Mouse (Mus musculus): ENCODE measurements around the gene Bbs12. TPM values are rescaled to one million over a fixed set of nuclear protein-coding genes. Genes with fewer than 3 reads are reported as not detected.

Bbs12 gene
- polyA plus RNA-seq, 1 experiment from 2014 or later, result 3.9 TPM

DNA sequence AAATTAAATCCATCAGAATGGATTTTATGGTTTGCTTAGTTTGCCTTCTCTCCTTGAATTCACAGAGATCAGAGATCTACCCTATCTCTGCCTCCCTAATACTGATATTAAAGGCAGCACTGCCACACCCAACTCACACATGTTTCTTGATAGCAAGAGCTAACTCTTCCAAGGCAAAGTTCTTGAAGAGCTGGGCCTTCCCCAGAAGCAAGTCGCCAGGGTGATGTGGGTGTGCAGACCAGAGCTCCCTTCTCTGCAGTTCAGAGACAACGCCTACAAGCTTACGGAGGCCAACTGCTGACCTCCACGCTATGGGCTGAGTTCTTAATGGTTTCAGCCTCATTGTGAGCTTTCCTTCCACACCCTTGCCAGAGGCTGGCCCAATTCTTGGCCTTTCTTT, 29.1 kb upstream of the Bbs12 start:
- WGBS, result 73% methylated on average over 4 of the region's 4 CpGs
- H3K4me1 ChIP-seq (ENCODE audit: control insufficient read depth, insufficient read depth, low read length), result no peaks in the 10 kb centered on the region
- H3K9ac ChIP-seq (ENCODE audit: low read depth, low read length), result no peak overlapping the region
- H3K4me2 ChIP-seq (ENCODE audit: low read depth, low read length), result no peak overlapping the region
- no peaks in the 10 kb centered on the region for H3K9me3 ChIP-seq (ENCODE audit: control insufficient read depth, low read length)
- no peak overlapping the region for H3K27ac ChIP-seq (ENCODE audit: low read length)
- no peak for ATAC-seq
- no peaks in the 10 kb centered on the region for H3K36me3 ChIP-seq (ENCODE audit: control insufficient read depth, insufficient read depth, low read length)
- H3K4me3 ChIP-seq (ENCODE audit: low read length), result no peak overlapping the region
- no peaks in the 10 kb centered on the region for H3K27me3 ChIP-seq (replicated peaks; ENCODE audit: control insufficient read depth, insufficient read depth, low read length)

DNA sequence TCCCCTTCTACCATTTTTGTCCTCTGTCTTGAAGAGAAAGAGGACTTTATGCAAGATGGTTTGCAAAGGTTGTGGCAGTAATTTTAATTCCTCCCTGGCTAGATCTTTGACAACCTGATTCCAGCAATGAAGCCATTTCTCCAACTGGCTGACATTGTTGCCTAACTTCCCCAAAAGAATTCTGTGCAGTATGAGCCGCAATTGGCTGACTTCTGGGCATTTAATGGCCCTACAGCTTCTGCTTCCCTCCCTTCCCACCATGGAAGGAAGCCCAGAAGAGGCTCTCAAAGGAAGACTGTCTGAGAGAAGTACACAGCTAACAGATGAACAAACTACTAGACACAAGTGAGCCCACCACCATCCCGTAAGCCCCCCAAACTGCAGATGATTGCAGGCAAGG, 23.1 kb upstream of the Bbs12 start:
- Histone ChIP-seq H3K4me3 (ENCODE audit: low read length) (no peak overlapping the region), H3K4me2 (ENCODE audit: low read depth, low read length) (no peak overlapping the region), H3K4me1 (ENCODE audit: control insufficient read depth, insufficient read depth, low read length) (no peaks in the 10 kb centered on the region), H3K27me3 (replicated peaks; ENCODE audit: control insufficient read depth, insufficient read depth, low read length) (no peaks in the 10 kb centered on the region), H3K9me3 (ENCODE audit: control insufficient read depth, low read length) (no peaks in the 10 kb centered on the region), H3K27ac (ENCODE audit: low read length) (no peak overlapping the region), H3K36me3 (ENCODE audit: control insufficient read depth, insufficient read depth, low read length) (no peaks in the 10 kb centered on the region), H3K9ac (ENCODE audit: low read depth, low read length) (no peak overlapping the region)
- WGBS, result 88% methylated on average over 2 of the region's 2 CpGs
- ATAC-seq, result no peak

- Histone ChIP-seq H3K4me3 (ENCODE audit: low read length) (no peak overlapping the region), H3K9ac (ENCODE audit: low read depth, low read length) (no peak overlapping the region), H3K27me3 (replicated peaks; ENCODE audit: control insufficient read depth, insufficient read depth, low read length) (no peaks in the 10 kb centered on the region), H3K36me3 (ENCODE audit: control insufficient read depth, insufficient read depth, low read length) (no peaks in the 10 kb centered on the region), H3K27ac (ENCODE audit: low read length) (no peak overlapping the region), H3K9me3 (ENCODE audit: control insufficient read depth, low read length) (no peaks in the 10 kb centered on the region), H3K4me2 (ENCODE audit: low read depth, low read length) (no peak overlapping the region), H3K4me1 (ENCODE audit: control insufficient read depth, insufficient read depth, low read length) (no peaks in the 10 kb centered on the region)
- 61% methylated on average over 7 of the region's 7 CpGs for WGBS
- no peak for ATAC-seq
Measured at GRCm38 (mm10) chr3:37290881-37291541, 21.3 kb upstream of the Bbs12 start.

- no peak for ATAC-seq
- Histone ChIP-seq H3K9ac (ENCODE audit: low read depth, low read length) (no peak overlapping the region), H3K27ac (ENCODE audit: low read length) (no peak overlapping the region), H3K4me1 (ENCODE audit: control insufficient read depth, insufficient read depth, low read length) (no peaks in the 10 kb centered on the region), H3K9me3 (ENCODE audit: control insufficient read depth, low read length) (no peaks in the 10 kb centered on the region), H3K27me3 (replicated peaks; ENCODE audit: control insufficient read depth, insufficient read depth, low read length) (no peaks in the 10 kb centered on the region), H3K4me2 (ENCODE audit: low read depth, low read length) (no peak overlapping the region), H3K4me3 (ENCODE audit: low read length) (no peak overlapping the region), H3K36me3 (ENCODE audit: control insufficient read depth, insufficient read depth, low read length) (no peaks in the 10 kb centered on the region)
- 77% methylated on average over 2 of the region's 2 CpGs for WGBS
Measured at GRCm38 (mm10) chr3:37291929-37292328, 20.4 kb upstream of the Bbs12 start.

- H3K9ac ChIP-seq (ENCODE audit: low read depth, low read length), result no peak overlapping the region
- H3K27ac ChIP-seq (ENCODE audit: low read length), result no peak overlapping the region
- H3K36me3 ChIP-seq (ENCODE audit: control insufficient read depth, insufficient read depth, low read length), result no peaks in the 10 kb centered on the region
- H3K4me2 ChIP-seq (ENCODE audit: low read depth, low read length), result no peak overlapping the region
- H3K9me3 ChIP-seq (ENCODE audit: control insufficient read depth, low read length), result no peaks in the 10 kb centered on the region
- H3K27me3 ChIP-seq (replicated peaks; ENCODE audit: control insufficient read depth, insufficient read depth, low read length), result no peaks in the 10 kb centered on the region
- WGBS, result 61% methylated on average over 2 of the region's 2 CpGs
- H3K4me1 ChIP-seq (ENCODE audit: control insufficient read depth, insufficient read depth, low read length), result no peaks in the 10 kb centered on the region
- no peak overlapping the region for H3K4me3 ChIP-seq (ENCODE audit: low read length)
- no peak for ATAC-seq
Measured at GRCm38 (mm10) chr3:37292654-37293053, 19.7 kb upstream of the Bbs12 start.

DNA sequence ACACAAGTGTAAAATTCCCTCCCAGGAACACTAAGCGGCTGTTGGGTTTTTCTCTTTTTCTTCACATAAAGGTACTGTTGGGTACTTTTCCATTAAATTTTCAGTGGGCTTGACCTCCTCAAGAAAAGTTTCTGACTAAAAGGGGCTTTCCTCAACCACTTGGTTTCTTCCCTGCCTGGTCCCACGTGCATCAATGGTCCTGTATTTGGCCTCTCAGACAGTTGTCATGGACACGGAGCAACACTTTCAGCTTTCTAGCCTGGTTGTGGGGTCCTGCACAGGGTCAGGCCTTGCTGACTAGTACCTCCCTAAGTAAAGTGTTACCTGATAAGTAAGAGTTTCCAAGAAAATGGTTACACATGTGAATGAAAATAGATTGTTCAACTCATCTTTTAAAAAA, 12.9 kb upstream of the Bbs12 start:
- WGBS, result 79% methylated on average over 3 of the region's 3 CpGs
- H3K4me1 ChIP-seq (ENCODE audit: control insufficient read depth, insufficient read depth, low read length), result no peaks in the 10 kb centered on the region
- H3K27ac ChIP-seq (ENCODE audit: low read length), result no peak overlapping the region
- no peak overlapping the region for H3K4me3 ChIP-seq (ENCODE audit: low read length)
- no peaks in the 10 kb centered on the region for H3K27me3 ChIP-seq (replicated peaks; ENCODE audit: control insufficient read depth, insufficient read depth, low read length)
- H3K9ac ChIP-seq (ENCODE audit: low read depth, low read length), result no peak overlapping the region
- ATAC-seq, result no peak
- H3K4me2 ChIP-seq (ENCODE audit: low read depth, low read length), result no peak overlapping the region
- H3K36me3 ChIP-seq (ENCODE audit: control insufficient read depth, insufficient read depth, low read length), result no peaks in the 10 kb centered on the region
- H3K9me3 ChIP-seq (ENCODE audit: control insufficient read depth, low read length), result no peaks in the 10 kb centered on the region

- no peak overlapping the region for H3K4me2 ChIP-seq (ENCODE audit: low read depth, low read length)
- H3K27ac ChIP-seq (ENCODE audit: low read length), result no peak overlapping the region
- H3K27me3 ChIP-seq (replicated peaks; ENCODE audit: control insufficient read depth, insufficient read depth, low read length), result no peaks in the 10 kb centered on the region
- ATAC-seq, result no peak
- H3K9ac ChIP-seq (ENCODE audit: low read depth, low read length), result no peak overlapping the region
- no peak overlapping the region for H3K4me3 ChIP-seq (ENCODE audit: low read length)
- 40% methylated on average over 12 of the region's 12 CpGs for WGBS
- H3K4me1 ChIP-seq (ENCODE audit: control insufficient read depth, insufficient read depth, low read length), result no peaks in the 10 kb centered on the region
- no peaks in the 10 kb centered on the region for H3K9me3 ChIP-seq (ENCODE audit: control insufficient read depth, low read length)
- H3K36me3 ChIP-seq (ENCODE audit: control insufficient read depth, insufficient read depth, low read length), result no peaks in the 10 kb centered on the region
Measured at GRCm38 (mm10) chr3:37302685-37303084, 9.7 kb upstream of the Bbs12 start.

- Histone ChIP-seq H3K36me3 (ENCODE audit: control insufficient read depth, insufficient read depth, low read length) (no peaks in the 10 kb centered on the region), H3K27me3 (replicated peaks; ENCODE audit: control insufficient read depth, insufficient read depth, low read length) (no peaks in the 10 kb centered on the region), H3K4me3 (ENCODE audit: low read length) (no peak overlapping the region), H3K4me1 (ENCODE audit: control insufficient read depth, insufficient read depth, low read length) (no peaks in the 10 kb centered on the region), H3K9ac (ENCODE audit: low read depth, low read length) (no peak overlapping the region), H3K4me2 (ENCODE audit: low read depth, low read length) (no peak overlapping the region), H3K9me3 (ENCODE audit: control insufficient read depth, low read length) (no peaks in the 10 kb centered on the region), H3K27ac (ENCODE audit: low read length) (no peak overlapping the region)
- no peak for ATAC-seq
- 66% methylated on average over 8 of the region's 8 CpGs for WGBS
Measured at GRCm38 (mm10) chr3:37303392-37304139, 8.8 kb upstream of the Bbs12 start.

- H3K4me1 ChIP-seq (ENCODE audit: control insufficient read depth, insufficient read depth, low read length), result peaks cover 7% of the 10 kb centered on the region
- peak overlapping the region; percentile 90 for H3K9ac ChIP-seq (ENCODE audit: low read depth, low read length)
- no peaks in the 10 kb centered on the region for H3K36me3 ChIP-seq (ENCODE audit: control insufficient read depth, insufficient read depth, low read length)
- WGBS, result 2% methylated on average over 10 of the region's 10 CpGs
- H3K27ac ChIP-seq (ENCODE audit: low read length), result no peak overlapping the region
- peak overlapping the region; percentile 80 for H3K4me2 ChIP-seq (ENCODE audit: low read depth, low read length)
- no peaks in the 10 kb centered on the region for H3K9me3 ChIP-seq (ENCODE audit: control insufficient read depth, low read length)
- no peaks in the 10 kb centered on the region for H3K27me3 ChIP-seq (replicated peaks; ENCODE audit: control insufficient read depth, insufficient read depth, low read length)
- no peak; the same call in 1 of the 2 replicates for ATAC-seq
- H3K4me3 ChIP-seq (ENCODE audit: low read length), result peak overlapping the region; percentile 89
Measured at GRCm38 (mm10) chr3:37311897-37312369, 421 bp upstream of the Bbs12 start.
